Mouse (Mus musculus) c-Kit-negative CD71-positive TER-119-positive erythroid progenitor cells, embryonic 14.5 days (primary cell): ENCODE results near the gene Gnb1l.
"Not testable (repeated sequence)": the region's sequence is repeated elsewhere in the genome, so short reads cannot be mapped to it uniquely, and the experiment has no call there.

Source experiments
- DNase-seq: peaks from one replicate; pipeline ENCODE4 v3.0.0-alpha.2; 2013; ENCODE audit warnings: low read depth, low spot score

The Gnb1l gene

GRCm38 (mm10) chr16:18483839-18484238 lies 14.7 kb upstream of the Gnb1l start:
- no peak for DNase-seq

- no peak for DNase-seq
Measured at GRCm38 (mm10) chr16:18484386-18484785, 14.1 kb upstream of the Gnb1l start.

GRCm38 (mm10) chr16:18484794-18485435 lies 13.6 kb upstream of the Gnb1l start:
- no peak for DNase-seq

GRCm38 (mm10) chr16:18486126-18486525 lies 12.4 kb upstream of the Gnb1l start:
- no peak for DNase-seq

- no peak for DNase-seq
Measured at GRCm38 (mm10) chr16:18490281-18490680, 8.2 kb upstream of the Gnb1l start.

GRCm38 (mm10) chr16:18490894-18491293 lies 7.6 kb upstream of the Gnb1l start:
- no peak for DNase-seq

- peak; percentile 24 for DNase-seq
Measured at GRCm38 (mm10) chr16:18497865-18498515, 523 bp upstream of the Gnb1l start.

- DNase-seq: peak; percentile 17
Measured at GRCm38 (mm10) chr16:18498996-18499395, 483 bp downstream of the Gnb1l start.

GRCm38 (mm10) chr16:18501531-18501930 lies 3.0 kb downstream of the Gnb1l start:
- no peak for DNase-seq

- no peak for DNase-seq
Measured at GRCm38 (mm10) chr16:18503566-18504342, 5.2 kb downstream of the Gnb1l start.

- no peak for DNase-seq
Measured at GRCm38 (mm10) chr16:18506524-18507199, 8.1 kb downstream of the Gnb1l start.

- DNase-seq: no peak
Measured at GRCm38 (mm10) chr16:18507200-18507549, 8.7 kb downstream of the Gnb1l start.

- DNase-seq: no peak
Measured at GRCm38 (mm10) chr16:18511741-18512140, 13.2 kb downstream of the Gnb1l start.

- DNase-seq: no peak
Measured at GRCm38 (mm10) chr16:18513508-18513907, 15.0 kb downstream of the Gnb1l start.

GRCm38 (mm10) chr16:18518091-18518490 lies 19.6 kb downstream of the Gnb1l start:
- no peak for DNase-seq

- DNase-seq: no peak
Measured at GRCm38 (mm10) chr16:18523563-18524245, 25.2 kb downstream of the Gnb1l start.

- no peak for DNase-seq
Measured at GRCm38 (mm10) chr16:18528656-18529055, 30.1 kb downstream of the Gnb1l start.

GRCm38 (mm10) chr16:18533061-18533460 lies 34.5 kb downstream of the Gnb1l start:
- DNase-seq: not testable (repeated sequence)

GRCm38 (mm10) chr16:18537407-18537990 lies 39.0 kb downstream of the Gnb1l start:
- no peak for DNase-seq

GRCm38 (mm10) chr16:18539281-18539680 lies 40.8 kb downstream of the Gnb1l start:
- DNase-seq: no peak

- no peak for DNase-seq
Measured at GRCm38 (mm10) chr16:18543151-18543829, 44.8 kb downstream of the Gnb1l start.
